Mouse (Mus musculus) C2C12 (cell line): ENCODE results near the gene Mark2.

Experiments
- CTCF ChIP-seq: IDR thresholded peaks from one replicate; pipeline ENCODE4 v1.5.1; 2011; ENCODE audit not compliant: control insufficient read depth, insufficient read depth, insufficient read length
- MAX ChIP-seq: IDR thresholded peaks from one replicate; pipeline ENCODE4 v1.6.1; 2011; ENCODE audit warnings: mild to moderate bottlenecking, control low read depth
- MYOD1 ChIP-seq: IDR thresholded peaks from one replicate; pipeline ENCODE4 v1.6.1; 2011; ENCODE audit warnings: low read depth; ENCODE audit not compliant: control insufficient read depth, insufficient read length
- USF1 ChIP-seq: IDR thresholded peaks from one replicate; pipeline ENCODE4 v1.6.1; 2011; ENCODE audit warnings: low read depth, mild to moderate bottlenecking, control low read depth, moderate library complexity

GRCm38 (mm10) chr19:7295959-7296358 lies 45.7 kb downstream of the Mark2 start:
- no peak for TF ChIP-seq USF1
- TF ChIP-seq CTCF, result no peak
- TF ChIP-seq MAX, result no peak
- no peak for TF ChIP-seq MYOD1
